Mouse (Mus musculus): Measurements from ENCODE around the gene Dnaaf5. TPM values are rescaled to one million over a fixed set of nuclear protein-coding genes. Genes with fewer than 3 reads are reported as not detected.

The Dnaaf5 gene
- polyA plus RNA-seq, 1 experiment from 2014 or later: 3.5 TPM

DNA sequence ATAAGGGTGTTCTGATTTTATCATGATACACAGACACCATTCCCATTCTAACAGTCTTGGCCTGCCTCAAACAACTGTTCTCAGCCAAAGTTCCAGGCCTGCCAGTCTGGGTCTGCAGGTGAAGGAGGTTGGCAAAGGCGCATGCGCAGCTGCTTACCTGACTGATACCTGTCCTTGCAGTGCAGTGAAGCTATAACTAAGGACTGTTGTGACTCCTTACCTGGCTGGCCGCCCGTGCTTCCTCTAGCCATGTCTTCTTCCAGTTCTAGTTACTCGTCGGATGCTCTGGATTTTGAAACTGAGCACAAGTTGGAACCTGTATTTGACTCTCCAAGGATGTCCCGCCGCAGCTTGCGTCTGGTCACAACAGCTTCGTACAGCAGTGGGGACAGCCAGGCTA lies 73.3 kb downstream of the Dnaaf5 start:
- no peak for ATAC-seq
- Histone ChIP-seq H3K36me3 (ENCODE audit: control insufficient read depth, insufficient read depth, low read length) (peaks cover 35% of the 10 kb centered on the region), H3K27me3 (ENCODE audit: control insufficient read depth, insufficient read depth, low read depth, low read length) (no peaks in the 10 kb centered on the region), H3K9me3 (replicated peaks; ENCODE audit: control insufficient read depth, low read length, poor library complexity, severe bottlenecking) (no peaks in the 10 kb centered on the region), H3K4me2 (ENCODE audit: low read length) (no peak overlapping the region), H3K4me1 (ENCODE audit: control insufficient read depth, insufficient read depth, low read length) (no peaks in the 10 kb centered on the region), H3K4me3 (ENCODE audit: low read depth, low read length) (no peak overlapping the region), H3K27ac (ENCODE audit: low read length) (no peak overlapping the region), H3K9ac (ENCODE audit: low read depth, low read length) (no peak overlapping the region)
- 95% methylated on average over 10 of the region's 10 CpGs for WGBS

GRCm38 (mm10) chr5:139227236-139227635 lies 77.2 kb downstream of the Dnaaf5 start:
- Histone ChIP-seq H3K4me3 (ENCODE audit: low read depth, low read length) (no peak overlapping the region), H3K27ac (ENCODE audit: low read length) (no peak overlapping the region), H3K9me3 (replicated peaks; ENCODE audit: control insufficient read depth, low read length, poor library complexity, severe bottlenecking) (no peaks in the 10 kb centered on the region), H3K27me3 (ENCODE audit: control insufficient read depth, insufficient read depth, low read depth, low read length) (no peaks in the 10 kb centered on the region), H3K9ac (ENCODE audit: low read depth, low read length) (no peak overlapping the region), H3K4me1 (ENCODE audit: control insufficient read depth, insufficient read depth, low read length) (no peaks in the 10 kb centered on the region), H3K4me2 (ENCODE audit: low read length) (no peak overlapping the region), H3K36me3 (ENCODE audit: control insufficient read depth, insufficient read depth, low read length) (peaks cover 48% of the 10 kb centered on the region)
- ATAC-seq: no peak
- WGBS: 97% methylated on average over 4 of the region's 4 CpGs

GRCm38 (mm10) chr5:139227645-139228044 lies 77.6 kb downstream of the Dnaaf5 start:
- no peak for ATAC-seq

DNA sequence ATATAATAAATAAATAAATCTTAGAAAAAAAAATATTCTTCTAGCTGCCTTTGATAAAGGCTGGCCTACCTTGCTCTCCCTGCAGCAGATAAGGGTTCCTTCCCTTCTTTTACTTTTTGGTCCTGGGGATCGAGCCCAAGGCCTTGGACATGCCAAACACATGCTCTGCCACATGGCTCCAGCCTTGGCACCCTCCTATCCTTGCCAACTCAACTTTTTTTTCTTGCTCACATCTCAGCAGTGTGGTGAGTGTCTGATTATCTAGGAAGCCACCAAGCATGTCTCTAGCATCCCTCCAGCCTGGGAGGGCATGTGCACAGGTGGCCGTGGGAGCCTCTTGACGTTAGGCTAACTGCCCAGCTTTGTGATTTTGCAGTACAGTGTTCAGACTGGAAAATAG lies 78.3 kb downstream of the Dnaaf5 start:
- Histone ChIP-seq H3K9me3 (replicated peaks; ENCODE audit: control insufficient read depth, low read length, poor library complexity, severe bottlenecking) (no peaks in the 10 kb centered on the region), H3K27ac (ENCODE audit: low read length) (no peak overlapping the region), H3K36me3 (ENCODE audit: control insufficient read depth, insufficient read depth, low read length) (peaks cover 48% of the 10 kb centered on the region), H3K4me2 (ENCODE audit: low read length) (no peak overlapping the region), H3K9ac (ENCODE audit: low read depth, low read length) (no peak overlapping the region), H3K4me3 (ENCODE audit: low read depth, low read length) (no peak overlapping the region), H3K27me3 (ENCODE audit: control insufficient read depth, insufficient read depth, low read depth, low read length) (no peaks in the 10 kb centered on the region), H3K4me1 (ENCODE audit: control insufficient read depth, insufficient read depth, low read length) (no peaks in the 10 kb centered on the region)
- ATAC-seq: no peak
- 98% methylated on average over 3 of the region's 3 CpGs for WGBS

More at GRCm38 (mm10) chr5:139227645-139228044, 77.6 kb downstream of the Dnaaf5 start:
- Histone ChIP-seq H3K27ac (ENCODE audit: low read length) (no peak overlapping the region), H3K4me2 (ENCODE audit: low read length) (no peak overlapping the region), H3K9ac (ENCODE audit: low read depth, low read length) (no peak overlapping the region), H3K4me3 (ENCODE audit: low read depth, low read length) (no peak overlapping the region), H3K27me3 (ENCODE audit: control insufficient read depth, insufficient read depth, low read depth, low read length) (no peaks in the 10 kb centered on the region), H3K4me1 (ENCODE audit: control insufficient read depth, insufficient read depth, low read length) (no peaks in the 10 kb centered on the region), H3K36me3 (ENCODE audit: control insufficient read depth, insufficient read depth, low read length) (peaks cover 48% of the 10 kb centered on the region), H3K9me3 (replicated peaks; ENCODE audit: control insufficient read depth, low read length, poor library complexity, severe bottlenecking) (no peaks in the 10 kb centered on the region)
- WGBS: 100% methylated on average over 2 of the region's 2 CpGs

- Histone ChIP-seq H3K27ac (ENCODE audit: low read length) (no peak overlapping the region), H3K4me2 (ENCODE audit: low read length) (no peak overlapping the region), H3K36me3 (ENCODE audit: control insufficient read depth, insufficient read depth, low read length) (peaks cover 43% of the 10 kb centered on the region), H3K4me1 (ENCODE audit: control insufficient read depth, insufficient read depth, low read length) (no peaks in the 10 kb centered on the region), H3K4me3 (ENCODE audit: low read depth, low read length) (no peak overlapping the region), H3K9ac (ENCODE audit: low read depth, low read length) (no peak overlapping the region), H3K9me3 (replicated peaks; ENCODE audit: control insufficient read depth, low read length, poor library complexity, severe bottlenecking) (no peaks in the 10 kb centered on the region), H3K27me3 (ENCODE audit: control insufficient read depth, insufficient read depth, low read depth, low read length) (no peaks in the 10 kb centered on the region)
- 97% methylated on average over 3 of the region's 3 CpGs for WGBS
- ATAC-seq: no peak
These were observed 79.7 kb downstream of the Dnaaf5 start for GRCm38 (mm10) chr5:139229716-139230115.

GRCm38 (mm10) chr5:139232083-139232482 lies 82.1 kb downstream of the Dnaaf5 start:
- H3K36me3 ChIP-seq (ENCODE audit: control insufficient read depth, insufficient read depth, low read length): peaks cover 44% of the 10 kb centered on the region
- no peaks in the 10 kb centered on the region for H3K27me3 ChIP-seq (ENCODE audit: control insufficient read depth, insufficient read depth, low read depth, low read length)
- H3K9ac ChIP-seq (ENCODE audit: low read depth, low read length): no peak overlapping the region
- H3K4me2 ChIP-seq (ENCODE audit: low read length): no peak overlapping the region
- H3K9me3 ChIP-seq (replicated peaks; ENCODE audit: control insufficient read depth, low read length, poor library complexity, severe bottlenecking): no peaks in the 10 kb centered on the region
- no peak for ATAC-seq
- WGBS: 69% methylated on average over 3 of the region's 3 CpGs
- no peak overlapping the region for H3K27ac ChIP-seq (ENCODE audit: low read length)
- no peak overlapping the region for H3K4me3 ChIP-seq (ENCODE audit: low read depth, low read length)
- no peaks in the 10 kb centered on the region for H3K4me1 ChIP-seq (ENCODE audit: control insufficient read depth, insufficient read depth, low read length)

- Histone ChIP-seq H3K4me1 (ENCODE audit: control insufficient read depth, insufficient read depth, low read length) (no peaks in the 10 kb centered on the region), H3K36me3 (ENCODE audit: control insufficient read depth, insufficient read depth, low read length) (peaks cover 44% of the 10 kb centered on the region), H3K9me3 (replicated peaks; ENCODE audit: control insufficient read depth, low read length, poor library complexity, severe bottlenecking) (no peaks in the 10 kb centered on the region), H3K9ac (ENCODE audit: low read depth, low read length) (no peak overlapping the region), H3K27me3 (ENCODE audit: control insufficient read depth, insufficient read depth, low read depth, low read length) (no peaks in the 10 kb centered on the region), H3K4me3 (ENCODE audit: low read depth, low read length) (no peak overlapping the region), H3K27ac (ENCODE audit: low read length) (no peak overlapping the region), H3K4me2 (ENCODE audit: low read length) (no peak overlapping the region)
- WGBS: 94% methylated on average over 4 of the region's 4 CpGs
- no peak for ATAC-seq
These were observed 84.4 kb downstream of the Dnaaf5 start for GRCm38 (mm10) chr5:139234423-139234822.

Other genes with a start within 250 kb of the Dnaaf5 start
- gene Pdgfa, start 152.9 kb upstream of the Dnaaf5 start, polyA plus RNA-seq (2015; fragmentation: Nextera tagmentation; extraction: Ambion mirVana): 27.0 and 32.2 TPM in 2 replicates
- 327 and 368 TPM in 2 replicates for gene Prkar1b, start 222 bp upstream of the Dnaaf5 start, polyA plus RNA-seq (2015; fragmentation: Nextera tagmentation; extraction: Ambion mirVana)
- gene Sun1, start 50.4 kb downstream of the Dnaaf5 start, polyA plus RNA-seq (2015; fragmentation: Nextera tagmentation; extraction: Ambion mirVana): 47.4 and 48.5 TPM in 2 replicates
- 115 and 122 TPM in 2 replicates for gene Get4, start 102.1 kb downstream of the Dnaaf5 start, polyA plus RNA-seq (2015; fragmentation: Nextera tagmentation; extraction: Ambion mirVana)
- gene Adap1, start 175.4 kb downstream of the Dnaaf5 start, polyA plus RNA-seq (2015; fragmentation: Nextera tagmentation; extraction: Ambion mirVana): 66.9 and 68.5 TPM in 2 replicates
- 102 and 105 TPM in 2 replicates for gene Cox19, start 201.2 kb downstream of the Dnaaf5 start, polyA plus RNA-seq (2015; fragmentation: Nextera tagmentation; extraction: Ambion mirVana)
- not detected in 2 replicates for gene Cyp2w1, start 202.4 kb downstream of the Dnaaf5 start, polyA plus RNA-seq (2015; fragmentation: Nextera tagmentation; extraction: Ambion mirVana)
- gene Gpr146, start 227.5 kb downstream of the Dnaaf5 start, polyA plus RNA-seq (2015; fragmentation: Nextera tagmentation; extraction: Ambion mirVana): 2.5 and 2.9 TPM in 2 replicates